Mouse (Mus musculus) spleen, adult 2 months (tissue): ENCODE data around the gene Clic1. TPM values are rescaled to one million over a fixed set of nuclear protein-coding genes. Genes with fewer than 3 reads are reported as not detected.

Experiments used
- DNase-seq, 2 experiments: peaks; one replicate each; pipeline versions ENCODE4 v3.0.0 to v3.0.0-alpha.2; 2012 to 2021; ENCODE audit warnings: low spot score in 2 of 2, low read depth in 1 of 2
- H3K27ac ChIP-seq: fragments of 200-500 bp; 2 replicates; pipeline ENCODE4 v1.5.1; 2012; ENCODE audit warnings: low read length, inconsistent platforms; ENCODE audit not compliant: insufficient read depth
- H3K27me3 ChIP-seq: fragments of 200-500 bp; 2 replicates; pipeline ENCODE4 v1.6.1; 2012; ENCODE audit warnings: mild to moderate bottlenecking, moderate library complexity, low read length, inconsistent platforms; ENCODE audit not compliant: control insufficient read depth, insufficient read depth
- H3K36me3 ChIP-seq: fragments of 200-500 bp; 2 replicates; pipeline ENCODE4 v1.6.1; 2012; ENCODE audit warnings: mild to moderate bottlenecking, low read length, inconsistent platforms; ENCODE audit not compliant: control insufficient read depth, insufficient read depth
- H3K4me1 ChIP-seq: fragments of 200-500 bp; 2 replicates; pipeline ENCODE4 v1.6.1; 2011; ENCODE audit warnings: inconsistent platforms; ENCODE audit not compliant: control insufficient read depth, insufficient read depth, insufficient read length
- H3K4me3 ChIP-seq: fragments of 200-500 bp; 2 replicates; pipeline ENCODE4 v1.5.1; 2011; ENCODE audit warnings: mild to moderate bottlenecking, inconsistent platforms; ENCODE audit not compliant: insufficient read depth, insufficient read length; ENCODE audit errors: extremely low read depth
- CTCF ChIP-seq: fragments of 200-500 bp; IDR thresholded peaks from 2 replicates; pipeline ENCODE4 v1.5.1; 2011; ENCODE audit warnings: mild to moderate bottlenecking, inconsistent platforms; ENCODE audit not compliant: insufficient read depth, insufficient read length, insufficient replicate concordance; ENCODE audit errors: extremely low read depth
- POLR2A ChIP-seq: fragments of 200-500 bp; IDR thresholded peaks from 2 replicates; pipeline ENCODE4 v1.6.1; 2011; ENCODE audit warnings: low read depth, low read length, inconsistent platforms
- WGBS: fragments of 180-500 bp; shearing (Covaris S2); methylation state at CpG from one replicate; pipeline ENCODE4 v1.1.7; 2018; 5-methylcytosine and 5-hydroxymethylcytosine counted together
- polyA plus RNA-seq: library from polyadenylated mRNA; depleted of rRNA; stranded (reverse); fragments of >200 nt; gene quantifications from 2 replicates; pipeline ENCODE4 v1.2.3, GENCODE M21; 2012

The Clic1 gene
- polyA plus RNA-seq, 1 experiment, result 123 TPM

- Histone ChIP-seq H3K27me3 (no peaks in the 10 kb centered on the region), H3K4me1 (no peaks in the 10 kb centered on the region; the same call in 1 of the 2 replicates), H3K27ac (no peak within 1 kb of the TSS), H3K4me3 (no peak within 1 kb of the TSS; the same call in 1 of the 2 replicates), H3K36me3 (no peaks in the 10 kb centered on the region)
- 4% methylated on average over 14 of the region's 14 CpGs for WGBS
- no peak for TF ChIP-seq POLR2A
- TF ChIP-seq CTCF, result peak; percentile 22; the same call in 1 of the 2 replicates
- peak in 1 of 2 experiments; percentile 19 for DNase-seq
Observed at GRCm38 (mm10) chr17:35077786-35078233, 28.0 kb downstream of the Clic1 start, which contains the start of gene Ly6g6d. TSS of gene Ly6g6d (minus strand) at chr17:35078065.

GRCm38 (mm10) chr17:35079778-35080177 lies 30.0 kb downstream of the Clic1 start:
- H3K36me3 ChIP-seq, result no peaks in the 10 kb centered on the region
- no peaks in the 10 kb centered on the region for H3K27me3 ChIP-seq
- WGBS, result 67% methylated on average over 9 of the region's 9 CpGs
- H3K4me3 ChIP-seq, result no peak overlapping the region
- TF ChIP-seq CTCF (no peak), POLR2A (no peak)
- DNase-seq, result no peak
- H3K4me1 ChIP-seq, result no peaks in the 10 kb centered on the region; the same call in 1 of the 2 replicates
- no peak overlapping the region for H3K27ac ChIP-seq

DNA sequence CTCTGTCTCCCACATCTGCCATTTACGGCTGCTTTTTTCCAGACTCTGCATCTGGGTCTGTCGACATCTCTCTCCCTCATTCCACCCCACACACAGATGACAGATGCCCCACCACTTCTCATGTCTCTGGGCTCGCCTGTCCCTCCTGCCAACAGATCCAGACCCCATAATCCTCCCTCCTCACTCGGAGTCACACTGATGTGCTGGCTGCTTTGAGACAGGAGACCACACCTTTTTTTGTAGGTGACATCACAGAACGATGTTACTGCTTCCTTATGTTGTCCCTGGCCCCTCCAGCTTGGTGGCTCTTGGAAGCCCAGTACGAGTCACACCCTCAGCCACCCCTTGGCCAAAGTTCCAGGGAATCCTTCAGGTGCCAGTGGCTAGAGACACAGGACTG lies 30.5 kb downstream of the Clic1 start:
- TF ChIP-seq CTCF, result no peak
- no peak for TF ChIP-seq POLR2A
- Histone ChIP-seq H3K27me3 (no peaks in the 10 kb centered on the region), H3K4me3 (no peak overlapping the region), H3K36me3 (no peaks in the 10 kb centered on the region), H3K4me1 (no peaks in the 10 kb centered on the region; the same call in 1 of the 2 replicates), H3K27ac (no peak overlapping the region)
- no peak for DNase-seq
- WGBS, result 71% methylated on average over 6 of the region's 6 CpGs

GRCm38 (mm10) chr17:35080710-35081109 lies 30.9 kb downstream of the Clic1 start:
- Histone ChIP-seq H3K4me1 (no peaks in the 10 kb centered on the region; the same call in 1 of the 2 replicates), H3K4me3 (no peak overlapping the region), H3K36me3 (no peaks in the 10 kb centered on the region), H3K27ac (no peak overlapping the region), H3K27me3 (no peaks in the 10 kb centered on the region)
- TF ChIP-seq CTCF (no peak), POLR2A (no peak)
- 89% methylated on average over 4 of the region's 4 CpGs for WGBS
- no peak for DNase-seq

GRCm38 (mm10) chr17:35082841-35083576 lies 33.2 kb downstream of the Clic1 start:
- H3K27me3 ChIP-seq, result no peaks in the 10 kb centered on the region
- DNase-seq, result no peak
- 92% methylated on average over 16 of the region's 16 CpGs for WGBS
- TF ChIP-seq POLR2A (no peak), CTCF (no peak)
- no peaks in the 10 kb centered on the region for H3K36me3 ChIP-seq
- H3K4me1 ChIP-seq, result no peaks in the 10 kb centered on the region
- no peak overlapping the region for H3K27ac ChIP-seq
- no peak overlapping the region for H3K4me3 ChIP-seq

DNA sequence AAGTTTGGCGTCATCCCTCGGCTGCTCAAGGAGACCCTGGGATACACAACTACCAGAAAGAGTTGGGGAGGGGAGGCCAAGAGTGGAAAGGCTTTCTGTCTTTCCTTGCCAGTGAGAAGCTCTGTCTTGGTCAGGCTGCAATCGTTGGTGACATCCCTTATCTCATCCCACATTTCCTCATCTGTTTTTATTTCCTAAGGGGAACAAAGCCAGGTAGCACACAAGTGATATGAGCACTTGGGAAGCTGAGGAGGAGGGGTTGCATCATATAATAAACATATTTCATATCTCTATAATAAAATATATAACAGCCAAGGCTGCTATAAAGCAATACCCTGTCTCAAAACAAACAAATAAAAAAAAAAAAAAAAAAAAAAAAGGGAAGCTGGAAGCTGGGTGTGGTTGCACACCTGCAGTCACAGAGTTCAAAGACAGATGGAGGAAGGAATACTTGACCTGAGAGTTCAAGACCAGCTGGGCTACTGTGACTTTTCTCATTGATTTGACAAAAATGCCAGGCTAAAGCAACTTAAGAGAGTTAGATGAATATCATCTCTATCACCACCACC lies 34.2 kb downstream of the Clic1 start:
- H3K36me3 ChIP-seq, result no peaks in the 10 kb centered on the region
- TF ChIP-seq POLR2A (no peak), CTCF (no peak)
- H3K4me1 ChIP-seq, result no peaks in the 10 kb centered on the region
- no peaks in the 10 kb centered on the region for H3K27me3 ChIP-seq
- H3K27ac ChIP-seq, result no peak overlapping the region
- no peak for DNase-seq
- H3K4me3 ChIP-seq, result no peak overlapping the region
- 62% methylated on average over 3 of the region's 3 CpGs for WGBS
